Mouse (Mus musculus): Measurements from ENCODE around the gene Mindy4b-ps.
"Not testable (repeated sequence)": the region's sequence is repeated elsewhere in the genome, so short reads cannot be mapped to it uniquely, and the experiment has no call there.

Mindy4b-ps gene

DNA sequence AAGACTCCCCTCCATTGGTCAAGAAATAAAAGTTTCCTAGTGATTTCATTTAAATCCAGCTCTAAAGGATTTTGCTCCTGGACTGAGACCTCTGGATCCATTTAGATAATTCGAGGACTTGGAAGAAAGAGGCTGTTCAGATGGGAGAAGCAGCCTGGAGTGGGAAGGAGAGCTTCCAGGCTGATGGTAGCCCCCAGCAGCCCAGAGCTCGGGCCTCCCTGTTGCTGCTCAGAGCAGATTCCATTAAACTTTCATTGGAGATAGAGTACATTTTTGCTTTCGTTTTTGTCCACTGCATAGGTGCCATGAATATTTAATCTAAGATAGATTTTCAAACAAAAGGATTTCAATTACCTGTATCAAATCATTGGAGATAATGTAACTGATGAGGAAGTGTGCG, at the start of gene Mindy4b-ps:
Gene Mindy4b-ps (minus strand): TSS at position 101 of the 400 bp plus-strand sequence.
- no peak for DNase-seq (ENCODE audit: low read depth)

DNA sequence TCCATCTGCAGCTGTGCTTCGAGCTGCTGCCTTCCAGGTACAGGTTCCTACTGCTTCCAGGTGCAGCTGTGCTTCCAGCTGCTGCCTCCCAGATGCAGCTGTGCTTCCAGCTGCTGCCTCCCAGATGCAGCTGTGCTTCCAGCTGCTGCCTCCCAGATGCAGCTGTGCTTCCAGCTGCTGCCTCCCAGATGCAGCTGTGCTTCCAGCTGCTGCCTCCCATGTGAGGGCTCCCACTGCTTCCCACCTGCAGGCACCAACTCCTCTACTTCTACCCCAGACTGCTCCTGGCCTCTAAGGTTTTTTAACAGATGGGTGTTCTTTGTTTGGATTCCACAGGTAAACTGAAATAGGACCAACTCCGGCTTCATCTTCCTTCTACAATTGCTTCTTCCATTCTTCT, 49.8 kb upstream of the Mindy4b-ps start:
- not testable (repeated sequence) for DNase-seq (ENCODE audit: low read depth)

DNA sequence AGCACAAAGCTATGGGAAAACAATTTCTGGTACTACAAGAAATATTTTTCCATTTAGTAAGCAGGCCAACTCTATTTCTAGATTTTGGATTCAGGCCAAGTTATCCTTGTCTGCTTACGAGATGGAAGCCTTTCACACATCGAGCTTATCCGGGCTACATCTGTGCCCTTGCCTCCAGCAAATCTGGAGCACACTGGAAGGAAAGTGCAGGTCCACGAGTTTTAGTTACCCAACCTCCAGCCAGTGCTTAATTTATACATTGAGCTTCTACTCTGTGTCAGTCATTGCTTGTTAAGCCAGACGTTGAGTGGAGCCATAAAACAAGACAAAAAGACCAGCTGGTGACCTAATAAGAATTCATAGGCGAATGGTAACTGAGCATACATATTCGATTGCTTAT, 43.6 kb upstream of the Mindy4b-ps start:
- no peak for DNase-seq (ENCODE audit: low read depth)

DNA sequence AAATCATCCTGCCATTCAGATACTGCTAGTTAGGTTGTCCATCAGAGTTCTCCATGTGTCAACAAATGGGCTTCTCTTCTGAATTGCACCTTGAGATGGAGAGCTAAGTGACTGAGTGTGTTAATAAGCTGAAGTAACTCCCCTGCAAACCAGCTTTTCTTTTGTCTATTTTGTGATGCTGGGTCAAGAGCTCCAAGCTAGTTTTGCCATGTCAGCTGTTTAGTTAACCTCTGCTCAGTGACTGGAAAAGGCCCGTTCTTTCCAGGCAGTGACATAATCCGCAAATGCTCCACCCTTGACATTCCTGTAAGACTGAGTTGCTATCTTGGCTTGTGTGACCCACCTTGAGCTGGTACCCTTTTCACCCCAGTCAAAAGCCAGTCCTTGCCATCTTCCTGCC, 40.9 kb upstream of the Mindy4b-ps start:
- DNase-seq (ENCODE audit: low read depth), result no peak

DNA sequence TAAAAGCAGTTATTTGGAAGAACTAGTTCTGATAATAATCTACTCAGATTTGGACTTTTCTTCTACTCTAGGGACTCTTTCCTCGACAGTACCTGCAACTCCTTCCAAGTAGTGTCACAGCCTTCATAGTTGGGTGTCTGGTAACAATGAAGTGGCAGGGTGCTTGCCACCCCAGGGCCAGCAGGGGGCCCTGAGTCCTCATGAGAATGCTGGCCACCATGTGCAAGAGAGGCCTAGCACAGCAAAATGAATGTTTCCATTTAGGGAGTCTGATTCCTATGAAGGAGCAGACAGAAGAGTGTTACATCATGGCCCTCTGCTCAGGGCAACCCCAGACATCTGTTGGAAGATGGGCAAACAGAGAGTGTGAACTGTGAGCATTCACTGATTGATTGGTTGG, 21.3 kb upstream of the Mindy4b-ps start:
- DNase-seq (ENCODE audit: low read depth), result no peak

DNA sequence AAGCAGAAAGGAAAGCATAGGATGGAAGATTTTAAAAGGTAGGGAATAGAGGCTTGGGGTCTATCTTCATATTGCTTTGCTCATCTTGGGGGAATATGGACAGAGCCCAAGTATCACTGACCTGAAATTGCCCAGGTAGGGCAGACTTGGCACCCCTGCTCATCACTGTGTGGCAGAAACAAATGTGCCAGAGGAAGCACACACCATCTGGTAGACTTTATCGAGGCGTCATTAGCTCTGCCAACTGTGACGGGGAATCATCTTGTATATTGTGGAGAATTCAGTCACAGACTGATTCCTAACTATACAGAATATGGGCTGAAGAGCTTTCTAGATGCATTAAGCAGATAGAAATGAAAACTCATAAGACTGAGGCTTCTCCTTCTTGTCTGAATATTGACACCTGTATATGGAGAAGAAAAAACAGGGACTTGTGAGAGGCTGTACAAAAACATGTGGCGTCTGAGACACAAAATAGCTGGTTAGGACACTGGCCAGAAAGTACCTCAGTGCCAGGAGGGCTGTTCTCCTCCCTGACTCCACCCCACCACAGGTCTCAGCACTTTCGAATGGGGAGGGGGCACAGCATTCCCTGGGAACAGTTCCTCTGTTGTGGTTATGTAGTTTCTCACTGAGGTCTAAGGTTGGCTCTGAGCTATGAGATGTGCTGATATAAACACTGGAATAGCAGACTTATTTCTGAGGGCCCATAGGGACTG, 11.5 kb upstream of the Mindy4b-ps start:
- no peak for DNase-seq (ENCODE audit: low read depth)

DNA sequence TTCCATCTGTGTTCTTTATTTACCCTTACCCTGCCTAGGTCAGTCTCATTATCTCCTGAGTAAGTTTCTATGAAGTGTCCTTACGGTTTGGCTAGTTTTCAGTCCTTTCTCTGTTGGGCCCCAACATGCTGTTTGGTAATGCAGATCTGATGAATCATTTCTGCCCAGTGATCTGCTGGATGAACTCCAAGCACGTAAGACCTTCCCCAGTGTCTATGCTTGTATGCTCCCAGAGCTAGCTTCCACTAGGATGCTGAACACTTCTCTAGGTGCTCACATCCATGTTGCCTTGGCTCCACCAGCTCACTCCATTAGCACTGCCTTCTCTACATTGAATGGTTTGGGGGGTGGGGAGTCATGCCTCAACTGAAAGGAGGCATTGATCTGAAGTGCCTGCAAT, 10.8 kb upstream of the Mindy4b-ps start:
- peak; percentile 8 for DNase-seq (ENCODE audit: low read depth)

DNA sequence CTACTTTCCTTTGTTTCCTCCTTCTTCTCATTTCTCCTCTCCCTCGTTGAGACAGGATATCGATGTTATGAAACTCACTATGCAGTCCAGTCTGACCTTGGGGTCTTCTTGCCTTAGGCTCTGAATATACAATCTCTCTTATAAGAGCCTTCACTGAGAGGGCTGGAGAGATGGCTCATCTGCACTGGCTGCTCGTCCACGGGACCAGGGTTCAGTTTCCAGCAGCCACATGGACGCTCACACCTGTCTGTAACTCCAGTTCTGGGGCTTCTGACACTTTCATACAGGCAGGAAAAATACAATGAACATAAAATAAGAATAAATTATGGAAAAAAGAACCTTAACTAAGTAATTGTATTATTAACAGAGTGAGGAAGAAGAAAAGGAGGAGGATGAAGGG, 9.5 kb upstream of the Mindy4b-ps start:
- DNase-seq (ENCODE audit: low read depth), result no peak

DNA sequence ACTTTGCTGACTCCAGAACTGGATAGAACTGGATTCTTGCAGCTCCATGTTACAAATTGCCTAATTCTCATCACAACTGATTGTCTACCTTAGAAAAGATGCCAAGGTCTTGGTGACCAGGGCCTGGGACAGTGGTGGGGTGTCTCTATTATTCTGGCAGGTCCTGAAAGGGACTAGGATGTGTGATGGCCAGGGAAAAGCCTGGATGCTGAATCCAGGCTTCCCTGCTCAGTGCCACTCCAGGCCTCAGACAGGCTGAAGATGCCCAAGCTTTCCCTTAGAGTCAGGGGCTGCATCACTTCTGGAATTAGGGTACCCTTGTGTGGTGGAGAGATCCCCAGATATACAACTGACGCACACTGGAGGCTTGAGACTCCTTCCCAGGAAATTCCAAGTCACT, 7.8 kb upstream of the Mindy4b-ps start:
- DNase-seq (ENCODE audit: low read depth), result no peak

DNA sequence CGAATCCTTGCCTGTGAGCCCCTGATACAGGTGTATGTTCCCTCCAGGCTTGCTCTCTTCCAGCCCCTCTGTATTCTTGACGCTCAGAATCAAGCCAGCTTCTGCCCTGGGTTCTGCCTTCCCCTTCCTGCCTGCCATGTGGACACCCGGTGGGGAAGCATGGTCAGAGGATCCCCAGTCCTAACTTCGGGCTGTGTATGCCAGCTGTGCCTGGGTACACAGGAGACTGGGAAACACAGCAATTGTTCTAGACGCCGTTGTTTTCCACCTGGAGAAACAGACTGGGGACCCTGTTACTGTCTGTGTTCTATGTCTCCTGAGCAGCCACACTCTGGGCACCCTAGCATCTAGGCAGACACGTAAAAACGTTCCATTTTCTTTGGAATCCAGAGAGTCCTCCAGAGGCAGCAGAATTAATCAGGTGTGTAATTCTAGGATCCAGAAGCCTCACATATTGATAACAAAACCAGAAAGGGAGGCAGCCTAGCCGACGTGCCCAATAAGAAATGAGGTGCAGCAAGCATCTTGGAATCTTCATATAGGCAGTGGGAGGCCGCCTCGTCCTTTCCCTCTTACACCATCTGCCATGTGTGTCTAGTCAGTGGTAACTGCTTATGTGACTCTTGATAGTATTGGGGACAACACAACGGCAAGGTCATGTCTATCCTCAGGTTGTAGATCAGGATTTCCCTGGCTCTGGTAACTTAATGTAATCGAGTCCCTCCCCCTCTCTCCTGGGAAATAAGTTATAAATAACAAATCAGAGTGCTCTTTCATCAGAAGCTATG, 6.4 kb upstream of the Mindy4b-ps start:
- DNase-seq (ENCODE audit: low read depth), result no peak

DNA sequence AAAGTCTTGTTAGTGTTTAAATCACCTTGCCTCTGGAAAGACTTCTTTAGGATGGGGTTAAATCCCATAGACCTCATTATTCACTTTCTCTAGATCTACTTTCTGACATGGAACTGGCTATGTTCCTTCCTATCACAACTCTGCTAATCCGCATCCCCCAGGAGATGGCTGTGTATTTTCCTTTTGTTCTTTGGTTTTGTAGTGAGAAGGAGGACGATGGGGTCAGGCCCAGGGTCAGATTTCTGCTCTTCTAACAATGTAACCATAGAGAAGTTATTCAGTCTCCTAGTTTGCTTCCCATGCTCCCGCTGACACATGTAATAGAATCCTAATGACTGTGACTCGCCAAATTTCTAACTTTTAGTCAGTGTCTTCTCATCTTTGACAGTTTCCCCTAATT, 4.2 kb upstream of the Mindy4b-ps start:
- DNase-seq (ENCODE audit: low read depth), result no peak

DNA sequence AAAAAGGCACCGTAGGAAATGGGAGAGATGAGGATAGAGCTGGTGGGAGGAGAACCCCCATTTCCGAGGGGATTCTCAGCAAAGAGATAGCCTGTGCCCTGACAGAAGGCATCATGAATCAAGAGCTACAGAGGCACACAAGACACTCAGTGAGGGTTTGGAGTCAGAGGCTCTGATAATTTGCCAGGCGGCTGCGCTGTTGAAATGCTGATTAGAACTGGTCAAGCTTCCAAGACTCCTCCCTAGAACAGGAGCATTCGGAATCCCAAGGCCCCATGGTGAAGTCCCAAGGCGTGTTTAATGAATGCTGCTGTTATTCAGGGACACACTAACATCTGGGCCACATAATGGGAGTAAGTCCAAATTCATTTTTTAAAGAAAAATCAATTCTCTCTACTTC, 4.8 kb downstream of the Mindy4b-ps start:
- no peak for DNase-seq (ENCODE audit: low read depth)

DNA sequence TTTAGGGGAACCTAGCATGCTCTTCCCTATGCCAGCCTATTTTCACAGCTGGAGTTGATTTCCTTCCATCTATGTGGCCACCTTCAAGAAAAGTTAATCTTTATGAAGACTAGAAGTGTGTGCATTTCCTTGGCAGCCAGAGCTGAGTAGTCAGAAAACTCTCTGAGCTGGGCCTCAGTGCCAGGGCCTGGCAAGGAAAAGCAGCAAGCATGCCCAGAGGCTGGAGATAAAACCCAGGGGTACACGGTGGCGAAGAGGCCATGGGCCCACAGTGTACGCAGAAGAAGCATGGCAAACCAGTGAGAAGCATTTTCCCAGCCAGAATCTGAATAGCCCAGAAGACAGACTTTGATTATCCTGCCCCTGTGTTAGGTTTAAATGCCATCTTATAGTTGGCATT, 7.9 kb downstream of the Mindy4b-ps start:
- DNase-seq (ENCODE audit: low read depth), result no peak

DNA sequence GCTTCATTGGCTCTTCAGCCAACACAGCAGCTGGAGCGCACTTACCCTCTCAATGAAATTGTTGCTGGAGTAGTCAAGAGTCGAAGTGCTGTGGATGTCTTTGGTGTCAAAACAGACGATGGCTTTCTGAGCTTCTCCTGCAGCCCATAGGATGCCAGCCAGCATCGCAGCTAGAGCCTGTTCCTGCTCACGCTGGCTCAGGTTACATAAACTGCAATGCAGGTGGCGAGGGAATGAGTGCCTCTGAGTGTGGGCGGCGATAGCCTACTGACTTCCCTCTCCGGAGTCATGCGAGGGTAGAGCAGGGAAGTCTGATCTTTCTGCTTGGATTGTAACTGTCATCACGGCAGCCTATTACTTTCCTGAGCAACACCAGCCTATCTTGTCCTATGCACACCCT, 11.8 kb downstream of the Mindy4b-ps start:
- DNase-seq (ENCODE audit: low read depth), result no peak

DNA sequence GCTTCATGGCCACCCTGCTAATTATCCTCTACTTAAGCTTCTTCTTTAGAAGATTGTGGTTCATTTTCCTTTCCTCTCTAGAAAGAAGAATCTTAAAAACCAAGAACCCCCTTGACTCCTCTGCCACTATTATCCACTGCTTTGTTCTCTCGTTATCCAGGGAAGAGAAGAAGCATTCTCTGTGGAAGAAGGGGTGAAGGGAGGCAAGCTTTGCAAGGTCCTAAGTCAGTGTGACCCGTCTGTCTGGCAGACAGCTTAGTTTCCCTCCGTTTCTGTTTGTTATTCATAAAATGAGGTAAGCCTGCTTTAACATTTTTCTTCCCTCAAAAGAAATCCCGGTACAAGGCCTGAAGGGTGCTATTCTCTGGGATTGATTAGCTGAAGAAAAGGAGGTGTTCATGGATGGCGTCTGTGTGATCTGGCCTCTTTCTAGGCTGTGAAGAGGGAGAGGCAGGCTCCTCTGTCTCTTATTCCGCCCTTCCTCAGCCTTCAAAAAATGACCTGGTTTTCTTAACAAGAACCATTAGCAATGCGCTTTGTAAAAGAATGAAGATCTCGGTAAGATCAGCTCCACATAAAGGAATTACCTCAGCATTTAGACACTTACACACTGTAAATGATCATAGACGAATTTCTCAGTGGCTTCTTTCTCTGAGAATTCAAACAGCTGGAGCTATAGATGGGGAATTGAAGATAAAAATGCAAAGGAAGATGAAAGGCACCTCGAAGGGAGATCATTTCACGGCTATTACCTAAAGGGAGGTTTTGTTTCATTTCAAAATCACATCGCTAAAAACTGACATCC, 12.8 kb downstream of the Mindy4b-ps start:
- no peak for DNase-seq (ENCODE audit: low read depth)

DNA sequence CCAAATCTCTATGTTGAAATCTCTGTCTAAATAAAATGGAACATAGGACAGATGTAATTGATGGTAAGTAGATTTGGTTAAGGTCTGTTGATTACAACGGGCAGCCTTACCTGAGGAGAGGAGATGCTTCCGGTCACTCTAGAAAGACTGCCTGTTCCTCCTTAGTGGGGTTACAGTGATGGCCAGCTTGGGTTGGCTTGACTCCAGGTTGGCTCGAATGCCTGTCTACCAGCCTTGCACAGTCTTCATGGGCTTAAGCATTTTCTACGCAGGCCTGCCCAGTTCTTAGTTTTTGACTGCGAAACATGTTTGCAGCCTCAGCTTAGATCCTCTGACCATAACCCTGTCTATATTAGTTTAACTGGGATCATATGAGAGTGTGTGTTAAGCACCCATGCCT, 13.5 kb downstream of the Mindy4b-ps start:
- no peak for DNase-seq (ENCODE audit: low read depth)

DNA sequence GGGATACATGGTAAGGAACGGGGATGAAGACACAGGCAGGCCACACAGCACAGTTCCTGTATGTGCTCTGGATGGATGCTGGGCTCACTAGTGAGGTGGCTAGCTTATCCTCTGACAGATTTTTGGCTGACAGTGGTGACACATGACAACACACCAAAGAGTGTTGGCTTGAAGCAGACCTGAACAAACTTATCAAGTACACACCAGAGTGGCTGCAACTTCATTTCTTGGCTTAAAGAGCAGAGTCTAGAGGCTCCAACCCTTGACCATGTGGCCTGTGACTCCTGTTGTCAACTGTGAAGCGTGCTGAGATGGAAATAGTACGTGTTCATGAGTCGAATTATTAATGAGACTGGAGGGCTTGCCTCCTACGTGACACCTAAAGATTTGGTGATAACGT, 17.4 kb downstream of the Mindy4b-ps start:
- no peak for DNase-seq (ENCODE audit: low read depth)

DNA sequence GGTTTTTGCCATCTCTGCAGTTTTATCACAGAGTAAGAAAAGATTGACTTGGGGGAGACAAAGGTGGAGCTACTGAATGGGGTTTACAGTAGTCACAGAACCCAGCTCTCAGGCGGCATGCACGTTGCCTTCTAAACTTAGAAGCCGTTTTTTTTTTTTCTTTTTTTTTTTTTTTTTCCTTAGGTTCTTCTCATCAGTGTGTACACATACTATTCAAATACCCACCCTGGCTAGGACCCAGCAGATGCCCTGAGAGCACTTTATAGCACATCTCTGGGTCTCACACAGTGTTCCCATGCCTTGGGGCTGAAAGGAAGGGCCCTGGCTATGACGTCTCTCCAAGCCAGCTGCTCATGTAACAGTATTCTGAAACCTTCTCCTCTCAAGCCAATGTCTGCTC, 23.4 kb downstream of the Mindy4b-ps start:
- no peak for DNase-seq (ENCODE audit: low read depth)

DNA sequence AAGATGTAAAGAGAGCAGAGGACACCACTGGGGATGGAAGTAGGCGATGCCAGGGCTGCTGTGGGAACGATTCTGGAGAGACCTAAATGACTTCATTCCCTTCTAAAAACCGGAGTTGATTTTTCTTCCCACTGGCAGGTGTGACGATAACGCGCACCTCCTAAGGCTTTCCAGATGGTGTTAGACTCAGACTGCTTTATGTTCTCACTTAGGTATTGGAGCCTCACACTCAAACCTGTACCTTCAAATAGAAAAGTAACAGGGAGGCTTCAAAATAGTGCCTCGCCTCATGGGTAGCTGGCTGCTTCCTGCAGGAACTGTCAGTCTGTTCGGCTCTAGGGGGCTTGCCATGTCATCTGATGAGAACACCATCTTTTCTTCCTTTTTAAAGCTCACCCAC, 23.9 kb downstream of the Mindy4b-ps start:
- DNase-seq (ENCODE audit: low read depth), result no peak

DNA sequence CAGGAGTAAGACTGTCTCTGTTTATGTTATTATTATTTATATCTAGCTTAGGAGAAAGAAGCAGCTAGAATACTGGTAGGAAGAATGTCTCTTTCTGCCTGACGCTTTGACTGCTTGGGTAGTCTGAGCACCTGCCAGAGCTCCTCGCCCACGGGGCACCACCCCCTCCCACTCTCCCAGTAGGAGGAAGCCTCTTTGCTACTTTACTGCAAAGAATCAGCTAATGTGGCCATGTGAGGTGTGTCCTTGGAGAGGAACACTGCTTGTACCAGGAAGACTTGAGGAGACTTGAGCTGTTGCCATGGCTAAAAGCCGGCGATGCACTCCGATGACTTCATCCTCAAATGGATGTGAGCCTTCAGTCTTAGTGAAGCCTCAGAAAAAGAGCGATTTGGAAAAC, 32.6 kb downstream of the Mindy4b-ps start:
- DNase-seq (ENCODE audit: low read depth), result no peak

DNA sequence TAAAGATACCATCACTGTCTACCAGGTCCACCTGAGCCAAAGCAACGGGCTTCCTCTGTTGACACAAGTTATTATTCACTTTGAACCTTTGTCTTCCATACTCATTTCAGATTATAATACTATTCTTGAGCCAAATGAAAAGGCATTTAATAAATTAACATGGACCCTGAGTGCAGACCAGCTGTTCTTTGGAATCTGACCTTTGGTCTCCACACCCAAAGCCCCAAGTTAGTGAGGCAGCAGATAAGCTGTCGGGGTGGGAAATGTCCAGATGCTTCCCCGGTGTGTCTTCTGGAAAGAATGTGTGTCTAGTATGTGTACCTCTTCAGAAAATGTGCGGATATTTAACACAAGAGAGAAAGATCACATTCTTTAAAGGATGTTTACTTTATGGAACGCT, 33.1 kb downstream of the Mindy4b-ps start:
- no peak for DNase-seq (ENCODE audit: low read depth)

DNA sequence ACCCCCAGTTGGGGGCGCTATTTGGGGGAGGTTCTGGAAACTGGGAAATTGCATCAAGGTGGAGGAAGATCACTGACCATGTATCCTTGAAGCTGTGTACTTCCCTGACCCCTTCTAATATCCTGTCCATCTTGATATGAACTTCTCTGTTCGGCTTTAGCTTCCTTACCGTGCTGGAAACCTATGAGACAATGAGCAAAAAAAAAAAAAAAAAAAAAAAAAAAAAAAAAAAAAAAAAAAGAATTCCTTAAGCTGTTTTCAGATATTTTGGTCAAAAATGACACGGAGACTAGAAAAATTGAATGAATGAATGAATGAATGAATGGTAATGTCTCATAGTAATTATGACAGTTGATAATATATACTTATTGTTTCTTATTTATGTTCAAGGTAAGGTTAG, 35.6 kb downstream of the Mindy4b-ps start:
- DNase-seq (ENCODE audit: low read depth), result no peak

DNA sequence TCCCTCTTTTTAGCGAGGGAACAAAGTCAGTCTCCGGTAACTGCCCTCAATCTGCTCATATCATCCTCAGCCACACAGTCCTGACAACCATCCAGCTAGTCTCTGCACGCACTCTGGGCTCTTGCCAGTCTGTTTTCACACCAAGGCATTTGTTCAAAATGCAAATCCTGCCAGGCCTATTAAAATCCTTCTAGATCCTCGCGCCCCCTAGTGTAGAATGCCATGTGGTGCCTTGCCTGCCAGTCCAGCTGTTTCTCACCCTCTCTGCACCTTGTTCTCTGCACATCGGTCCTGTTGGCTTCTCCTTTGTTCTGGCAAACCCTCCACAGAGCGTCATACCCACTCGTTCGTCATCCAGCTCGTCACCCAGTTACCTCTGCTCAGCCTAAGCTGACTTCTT, 36.2 kb downstream of the Mindy4b-ps start:
- peak; percentile 23 for DNase-seq (ENCODE audit: low read depth)
